Mouse (Mus musculus) testis, adult 2 months (tissue): Measurements from ENCODE around the gene Tenm3.

Source experiments
- CTCF ChIP-seq: fragments of 200-500 bp; IDR thresholded peaks from 2 replicates; pipeline ENCODE4 v1.5.1; 2012; ENCODE audit warnings: low read depth, mild to moderate bottlenecking, inconsistent platforms, low read length, moderate library complexity; ENCODE audit not compliant: control insufficient read depth, insufficient read depth, insufficient replicate concordance
- POLR2A ChIP-seq: fragments of 200-500 bp; IDR thresholded peaks from 2 replicates; pipeline ENCODE4 v1.6.1; 2012; ENCODE audit warnings: low read depth, mild to moderate bottlenecking, inconsistent platforms, low read length, moderate library complexity; ENCODE audit not compliant: control insufficient read depth

DNA sequence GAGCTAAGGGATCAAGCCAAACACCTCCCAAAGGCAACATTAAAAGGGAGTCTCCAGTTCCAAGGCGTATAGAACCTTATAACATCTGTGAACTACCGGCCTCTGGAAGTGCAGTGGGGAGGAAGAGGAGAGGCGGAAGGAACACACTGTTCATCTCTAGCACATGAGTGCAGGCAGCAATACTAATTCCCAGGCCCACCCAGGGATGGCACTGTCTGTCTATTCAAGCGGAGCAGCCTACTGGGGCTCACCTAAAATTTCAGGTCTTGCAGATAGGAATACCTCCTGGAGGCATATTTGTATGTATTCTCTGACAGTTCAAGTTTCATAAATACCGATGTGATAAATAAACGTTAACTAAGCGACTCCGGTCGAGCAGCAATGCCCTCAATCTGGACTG, 283.5 kb downstream of the Tenm3 start:
- peak; percentile 11; the same call in 1 of the 2 replicates for TF ChIP-seq CTCF
- no peak for TF ChIP-seq POLR2A
